Mouse (Mus musculus): ENCODE measurements around the gene Tat. TPM values are rescaled to one million over a fixed set of nuclear protein-coding genes. Genes with fewer than 3 reads are reported as not detected.

Gene Tat
- total and polyA plus RNA-seq, 3 experiments = not detected

GRCm38 (mm10) chr8:110034331-110034730 lies 44.1 kb downstream of the Tat start:
- Histone ChIP-seq H3K4me3 (replicated peaks in 1 of 3; ENCODE audit: low read depth in 2 of 3, low read length in 2 of 3, poor library complexity in 1 of 3) (no peak overlapping the region), H3K36me3 (replicated peaks in 1 of 2; ENCODE audit: control insufficient read depth in 1 of 2, insufficient read depth in 1 of 2, low read length in 1 of 2) (no peaks in the 10 kb centered on the region), H3K27me3 (replicated peaks) (peaks cover 1% of the 10 kb centered on the region), H3K27ac (ENCODE audit: insufficient read depth, low read depth) (no peak overlapping the region), H3K79me2 (replicated peaks; ENCODE audit: control insufficient read depth, extremely low read depth, insufficient read depth, poor library complexity, severe bottlenecking) (no peaks in the 10 kb centered on the region), H3K4me1 (ENCODE audit: control insufficient read depth in 1 of 2, insufficient read depth in 2 of 2) (peaks cover under 1 to 6% of the 10 kb centered on the region in 2 experiments; a peak in 1 of 4 replicates), H3K9me3 (replicated peaks; ENCODE audit: low read length) (no peaks in the 10 kb centered on the region), H3K4me2 (ENCODE audit: insufficient read depth, low read depth, poor library complexity, severe bottlenecking) (no peak overlapping the region), H3K9ac (ENCODE audit: insufficient read depth, low read depth) (no peak overlapping the region)
- TF ChIP-seq HCFC1 (IDR thresholded peaks at IDR 0.05; ENCODE audit: low read depth, low read length) = no peak
- TF ChIP-seq SMC3 (IDR thresholded peaks at IDR 0.05; ENCODE audit: low read depth, low read length) = no peak
- no peak for TF ChIP-seq RCOR1 (conservative IDR thresholded peaks at IDR 0.05; ENCODE audit: low read depth, low read length)
- no peak for TF ChIP-seq ZNF384 (IDR thresholded peaks at IDR 0.05; ENCODE audit: low read depth, low read length)
- TF ChIP-seq BHLHE40 (IDR thresholded peaks at IDR 0.05; ENCODE audit: low read depth, low read length) = no peak
- TF ChIP-seq GABPA (IDR thresholded peaks at IDR 0.05; ENCODE audit: insufficient replicate concordance, low read depth, low read length) = no peak
- no peak for TF ChIP-seq POLR2A (IDR thresholded peaks at IDR 0.05; ENCODE audit: low read depth, low read length)
- no peak for TF ChIP-seq TCF12 (IDR thresholded peaks at IDR 0.05; ENCODE audit: low read depth, low read length)
- no peak for TF ChIP-seq MEF2A (IDR thresholded peaks at IDR 0.05; ENCODE audit: borderline replicate concordance, low read depth, low read length)
- TF ChIP-seq E2F4 (IDR thresholded peaks at IDR 0.05; ENCODE audit: insufficient replicate concordance, low read depth, low read length) = no peak
- no peak for TF ChIP-seq ZKSCAN1 (IDR thresholded peaks at IDR 0.05; ENCODE audit: borderline replicate concordance, low read depth, low read length)
- TF ChIP-seq USF2 (conservative IDR thresholded peaks at IDR 0.05; ENCODE audit: low read depth, low read length) = no peak
- no peak for TF ChIP-seq MAZ (IDR thresholded peaks at IDR 0.05; ENCODE audit: low read depth, low read length)
- TF ChIP-seq MYC (IDR thresholded peaks at IDR 0.05; ENCODE audit: low read depth, low read length) = no peak
- no peak for TF ChIP-seq CHD1 (IDR thresholded peaks at IDR 0.05; ENCODE audit: low read depth, low read length)
- in situ Hi-C loops (cut with MboI; ENCODE audit: low pct_ligation_motif_present, low pct_unique_long_range_greater_than_20kb, low sequenced_read_pairs) = no loop called here
- dilution Hi-C loops (cut with MboI; ENCODE audit: extremely low pct_ligation_motif_present, extremely low pct_unique_long_range_greater_than_20kb, low sequenced_read_pairs) = no loop called here
- DNase-seq (ENCODE audit: extremely low read depth) = no peak

GRCm38 (mm10) chr8:110036156-110036555 lies 45.9 kb downstream of the Tat start:
- no peak for DNase-seq (ENCODE audit: extremely low read depth)
- Histone ChIP-seq H3K36me3 (replicated peaks in 1 of 2; ENCODE audit: control insufficient read depth in 1 of 2, insufficient read depth in 1 of 2, low read length in 1 of 2) (no peaks in the 10 kb centered on the region), H3K4me3 (replicated peaks in 1 of 3; ENCODE audit: low read depth in 2 of 3, low read length in 2 of 3, poor library complexity in 1 of 3) (no peak overlapping the region), H3K9me3 (replicated peaks; ENCODE audit: low read length) (no peaks in the 10 kb centered on the region), H3K27ac (ENCODE audit: insufficient read depth, low read depth) (no peak overlapping the region), H3K27me3 (replicated peaks) (peaks cover 1% of the 10 kb centered on the region), H3K79me2 (replicated peaks; ENCODE audit: control insufficient read depth, extremely low read depth, insufficient read depth, poor library complexity, severe bottlenecking) (no peaks in the 10 kb centered on the region), H3K4me2 (ENCODE audit: insufficient read depth, low read depth, poor library complexity, severe bottlenecking) (no peak overlapping the region), H3K4me1 (ENCODE audit: control insufficient read depth in 1 of 2, insufficient read depth in 2 of 2) (peaks cover 3 to 8% of the 10 kb centered on the region in 2 experiments; a peak in 1 of 4 replicates), H3K9ac (ENCODE audit: insufficient read depth, low read depth) (no peak overlapping the region)
- in situ Hi-C loops (cut with MboI; ENCODE audit: low pct_ligation_motif_present, low pct_unique_long_range_greater_than_20kb, low sequenced_read_pairs) (no loop called here), dilution Hi-C loops (cut with MboI; ENCODE audit: extremely low pct_ligation_motif_present, extremely low pct_unique_long_range_greater_than_20kb, low sequenced_read_pairs) (no loop called here)
- TF ChIP-seq POLR2AphosphoS2 (IDR thresholded peaks at IDR 0.05; ENCODE audit: low read depth, low read length) (no peak), CHD2 (IDR thresholded peaks at IDR 0.05; ENCODE audit: low read length) (no peak), USF2 (conservative IDR thresholded peaks at IDR 0.05; ENCODE audit: low read depth, low read length) (no peak), ZC3H11A (IDR thresholded peaks at IDR 0.05; ENCODE audit: low read depth, low read length) (no peak), TCF12 (IDR thresholded peaks at IDR 0.05; ENCODE audit: low read depth, low read length) (no peak), ELF1 (IDR thresholded peaks at IDR 0.05; ENCODE audit: low read depth, low read length) (no peak), BHLHE40 (IDR thresholded peaks at IDR 0.05; ENCODE audit: low read depth, low read length) (no peak), RCOR1 (conservative IDR thresholded peaks at IDR 0.05; ENCODE audit: low read depth, low read length) (no peak), JUN (IDR thresholded peaks at IDR 0.05; ENCODE audit: insufficient read depth, low read depth, low read length) (no peak), CTCF (conservative IDR thresholded peaks at IDR 0.05 in 1 of 2, IDR thresholded peaks at IDR 0.05 in 1 of 2; ENCODE audit: low read depth in 2 of 2, low read length in 2 of 2) (no peak), NRF1 (IDR thresholded peaks at IDR 0.05; ENCODE audit: low read depth, low read length) (no peak), EP300 (IDR thresholded peaks at IDR 0.05; ENCODE audit: low read length) (no peak), PAX5 (IDR thresholded peaks at IDR 0.05; ENCODE audit: low read length) (no peak), ZNF384 (IDR thresholded peaks at IDR 0.05; ENCODE audit: low read depth, low read length) (no peak), IRF4 (IDR thresholded peaks at IDR 0.05; ENCODE audit: low read depth, low read length) (no peak), MEF2A (IDR thresholded peaks at IDR 0.05; ENCODE audit: borderline replicate concordance, low read depth, low read length) (no peak), NELFE (IDR thresholded peaks at IDR 0.05; ENCODE audit: low read depth, low read length) (no peak), MYC (IDR thresholded peaks at IDR 0.05; ENCODE audit: low read depth, low read length) (no peak), MAZ (IDR thresholded peaks at IDR 0.05; ENCODE audit: low read depth, low read length) (no peak)

All from CH12.LX (cell line).